Mouse (Mus musculus) retina, adult 2 months (tissue): ENCODE data around the gene Fam89a.

Experiments used
- DNase-seq: peaks from one replicate; pipeline ENCODE4 v3.0.0-alpha.2; 2012; ENCODE audit warnings: low read depth, low spot score

Fam89a gene

DNA sequence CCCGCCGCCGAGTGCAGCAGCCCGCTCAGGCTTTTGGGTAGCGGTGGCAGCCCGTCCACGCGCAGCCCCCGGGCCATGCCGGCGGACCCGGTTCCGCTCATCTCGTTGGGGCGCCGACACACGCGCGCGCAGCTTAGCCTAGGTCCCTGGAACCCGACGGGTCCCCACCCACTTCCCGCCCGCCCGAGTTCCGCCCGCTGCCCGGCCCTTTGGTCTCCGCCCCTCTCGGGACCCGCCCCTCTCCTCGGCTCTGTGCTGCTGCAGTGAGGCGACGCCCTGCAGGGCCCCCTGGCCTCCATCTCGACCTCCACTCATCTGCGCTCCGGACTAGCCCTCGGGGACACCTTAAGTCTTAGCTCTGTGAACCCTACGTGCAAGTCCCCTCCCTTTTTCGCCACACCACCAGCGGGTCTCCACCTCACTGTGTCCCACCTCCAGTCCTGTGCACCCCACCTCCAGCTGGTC, at the start of gene Fam89a:
TSS of gene Fam89a (minus strand) at position 124 of the 465 bp plus-strand sequence.
- DNase-seq, result no peak

DNA sequence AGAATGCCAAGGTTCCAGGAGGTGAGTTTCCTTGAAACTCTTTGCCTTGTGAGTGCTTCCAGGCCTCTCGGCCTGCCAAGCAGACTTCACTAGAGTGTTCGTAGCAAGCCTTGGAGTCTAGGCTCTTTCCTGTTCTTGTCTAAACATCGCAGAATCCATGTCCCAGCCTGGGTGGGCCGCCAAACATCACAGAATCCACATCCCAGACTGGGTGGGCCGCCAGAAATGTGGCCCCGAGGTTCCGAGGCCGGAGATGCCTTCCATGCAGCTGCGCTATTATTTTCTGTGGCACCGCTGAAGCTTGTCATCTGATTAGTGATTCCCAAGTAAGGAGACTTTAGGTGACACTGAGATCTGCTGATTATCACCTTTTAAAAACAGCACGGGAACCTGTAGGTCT, 48.9 kb upstream of the Fam89a start:
- DNase-seq, result no peak

DNA sequence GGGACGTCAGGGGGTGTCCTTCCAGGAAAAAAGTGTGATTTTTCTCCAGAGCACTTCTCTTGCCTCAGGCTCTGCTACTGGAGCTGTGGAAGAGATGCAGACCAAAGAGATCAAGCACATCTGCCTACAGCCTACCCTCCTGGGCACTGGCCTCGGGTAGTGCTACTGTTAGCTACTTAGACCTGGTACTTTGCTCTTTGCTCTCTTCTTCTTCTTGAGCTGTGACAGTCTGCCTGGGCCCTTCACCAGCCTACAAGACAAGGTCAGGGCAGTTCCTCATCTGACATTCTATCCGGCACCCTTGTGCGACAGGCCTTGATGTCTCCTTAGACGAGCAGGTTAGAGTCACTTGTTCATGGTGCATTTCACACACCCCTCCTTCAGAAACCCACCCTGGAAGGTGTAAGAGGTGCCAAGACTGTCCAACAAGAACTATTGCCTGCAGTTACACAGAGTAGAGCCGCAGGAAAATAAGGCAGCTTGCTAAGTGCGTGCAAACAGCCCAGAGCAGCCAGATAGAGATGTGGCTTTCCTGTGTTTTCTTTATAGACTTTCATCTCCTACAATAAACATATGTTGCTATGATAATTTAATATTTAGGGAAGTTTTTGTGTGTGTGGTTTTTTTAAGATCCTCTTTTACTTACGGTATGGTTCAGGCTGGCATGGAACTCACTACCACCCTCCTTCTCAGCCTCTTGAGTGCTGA, 44.3 kb upstream of the Fam89a start:
- DNase-seq, result no peak

DNA sequence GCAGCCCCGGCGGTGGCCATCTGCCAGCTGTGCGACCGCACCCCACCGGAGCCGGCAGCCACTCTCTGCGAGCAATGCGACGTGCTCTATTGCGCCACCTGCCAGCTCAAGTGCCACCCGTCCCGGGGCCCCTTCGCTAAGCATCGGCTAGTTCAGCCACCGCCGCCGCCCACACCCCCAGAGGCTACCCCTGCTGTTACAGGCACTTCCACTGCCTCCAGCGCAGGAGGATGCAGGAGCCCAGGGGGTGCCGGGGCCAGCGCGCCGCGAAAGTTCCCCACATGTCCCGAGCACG, 42.8 kb upstream of the Fam89a start:
- DNase-seq, result peak; percentile 58

DNA sequence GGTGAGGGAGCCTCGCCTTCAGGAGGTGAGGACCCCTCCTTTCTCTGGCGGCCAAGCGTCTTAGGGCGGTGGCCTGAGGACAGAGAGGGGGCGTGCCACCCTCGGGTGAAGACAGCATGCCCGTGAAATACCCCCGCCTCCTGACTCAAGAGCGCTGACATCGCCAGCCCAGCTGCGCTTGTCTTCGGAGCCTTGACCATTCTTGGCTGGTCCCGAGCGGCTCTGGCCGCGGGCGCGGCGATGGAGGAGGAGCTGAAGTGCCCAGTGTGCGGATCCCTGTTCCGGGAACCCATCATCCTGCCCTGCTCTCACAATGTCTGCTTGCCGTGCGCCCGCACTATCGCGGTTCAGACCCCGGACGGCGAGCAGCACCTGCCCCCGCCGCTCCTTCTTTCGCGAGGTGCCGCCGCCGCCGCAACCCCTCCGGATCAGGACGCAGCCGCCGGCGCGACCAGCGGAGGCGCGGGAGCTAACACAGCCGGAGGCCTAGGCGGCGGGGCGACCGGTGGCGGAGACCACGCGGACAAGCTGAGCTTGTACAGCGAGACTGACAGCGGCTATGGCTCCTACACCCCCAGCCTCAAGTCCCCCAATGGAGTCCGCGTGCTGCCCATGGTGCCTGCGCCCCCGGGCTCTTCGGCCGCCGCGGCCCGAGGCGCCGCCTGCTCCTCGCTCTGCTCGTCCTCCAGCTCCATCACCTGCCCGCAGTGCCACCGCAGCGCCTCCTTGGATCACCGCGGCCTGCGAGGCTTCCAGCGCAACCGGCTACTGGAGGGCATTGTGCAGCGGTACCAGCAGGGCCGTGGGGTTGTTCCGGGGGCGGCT, 42.2 kb upstream of the Fam89a start:
- DNase-seq, result no peak

DNA sequence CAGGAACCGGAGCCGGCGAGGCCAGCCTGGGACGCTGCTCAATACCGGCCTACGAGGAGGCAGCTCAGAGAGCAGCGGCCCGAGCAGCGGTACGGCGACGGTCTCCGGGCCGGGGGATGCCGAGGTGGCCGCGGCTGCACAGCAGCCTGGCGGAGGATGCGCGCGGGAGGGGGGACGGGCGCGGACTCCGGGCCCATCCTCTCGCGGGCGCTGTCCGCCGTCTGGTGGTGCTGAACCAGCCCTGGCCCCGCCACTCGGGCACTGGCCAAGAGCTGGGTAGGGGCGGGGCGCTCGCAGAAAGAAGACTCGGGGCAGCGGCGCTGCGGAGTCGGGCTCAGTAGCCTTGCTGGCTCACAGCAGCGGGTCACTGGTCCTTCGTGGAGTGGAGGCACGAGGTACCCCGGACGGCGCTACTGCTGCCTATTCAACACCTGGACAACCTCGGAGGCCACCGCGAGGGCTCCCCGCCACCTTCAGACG, 41.6 kb upstream of the Fam89a start:
- no peak for DNase-seq

DNA sequence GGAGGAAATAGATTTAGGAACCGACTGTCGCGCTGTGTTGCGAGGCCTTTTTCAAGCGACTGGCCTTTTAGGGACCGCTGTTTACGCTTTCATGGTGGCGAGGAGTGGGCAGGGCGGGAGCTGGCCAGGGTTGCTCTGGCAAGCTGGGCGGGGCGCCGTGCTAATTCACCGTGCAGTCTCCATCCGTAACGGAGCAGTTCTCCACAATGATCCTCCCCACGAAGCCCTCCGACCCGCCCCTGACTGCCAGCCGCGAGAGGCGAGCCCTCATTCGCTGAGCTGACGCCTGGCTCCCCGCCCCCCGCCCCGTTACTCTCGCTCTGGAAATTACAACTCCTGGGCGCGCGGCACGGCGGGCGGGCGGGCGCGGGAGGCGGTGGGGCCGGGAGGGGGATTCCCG, 41.1 kb upstream of the Fam89a start, which contains the start of gene Trim67:
TSS of gene Trim67 (plus strand) at position 385 of the 400 bp plus-strand sequence.
- peak; percentile 64 for DNase-seq

DNA sequence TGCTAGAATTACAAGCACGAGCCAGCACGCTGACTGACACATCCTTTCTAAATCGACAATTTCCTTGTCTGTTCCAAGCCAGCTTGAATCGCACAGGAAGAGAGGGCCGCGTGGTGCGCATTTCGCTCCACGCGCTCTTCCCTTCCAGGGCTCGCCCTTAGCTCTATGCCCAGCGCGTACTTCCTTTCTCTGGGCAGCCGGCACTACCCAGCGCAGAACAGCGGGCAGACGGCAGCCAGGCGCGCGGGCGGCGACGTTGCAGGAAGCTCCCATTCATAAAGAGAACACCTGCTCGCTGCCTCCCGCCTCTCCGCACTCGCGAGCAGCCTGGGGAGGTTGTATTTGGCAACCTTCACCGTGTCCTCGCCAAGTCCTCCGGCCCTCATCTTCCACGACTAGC, 40.6 kb upstream of the Fam89a start:
- DNase-seq, result no peak

DNA sequence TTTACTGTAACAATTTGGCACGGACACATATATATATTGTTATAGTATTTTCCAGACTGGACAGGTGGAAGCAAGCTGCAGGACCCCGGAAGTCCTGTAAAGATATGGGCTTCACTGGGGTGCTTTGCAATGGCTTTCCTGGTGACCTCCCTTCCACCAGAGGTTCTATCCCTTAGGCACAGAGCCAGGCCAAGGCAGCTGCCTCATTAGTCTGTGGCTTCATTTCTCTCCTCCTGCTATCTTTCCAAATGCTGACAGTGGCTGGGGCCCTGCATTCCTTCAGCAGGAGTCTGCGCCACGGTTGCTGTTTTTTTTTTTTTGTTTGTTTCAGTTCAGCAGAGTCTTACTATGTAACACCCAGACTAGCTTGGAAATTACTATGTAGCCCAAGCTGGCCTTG, 40.1 kb upstream of the Fam89a start:
- DNase-seq, result no peak

DNA sequence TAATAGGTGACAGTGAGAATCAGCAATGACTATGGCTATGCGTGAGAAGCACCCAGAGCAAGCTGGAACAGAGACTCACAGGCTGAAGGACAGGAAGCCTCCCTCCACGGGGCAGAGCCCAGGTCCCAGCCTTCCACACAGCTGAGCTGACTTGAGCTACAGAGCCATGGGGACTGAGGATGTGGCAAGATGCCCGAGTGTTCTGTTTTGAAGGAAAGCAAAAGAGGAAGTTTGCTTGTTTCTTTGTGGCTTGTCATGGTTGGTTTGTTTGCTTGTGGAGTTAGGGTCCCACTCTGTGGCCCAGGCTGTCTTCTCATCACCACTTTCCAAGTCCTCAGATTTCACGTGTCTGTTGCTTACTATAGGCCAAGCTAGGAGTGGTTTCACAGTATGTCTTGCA, 39.0 kb upstream of the Fam89a start:
- DNase-seq, result no peak

DNA sequence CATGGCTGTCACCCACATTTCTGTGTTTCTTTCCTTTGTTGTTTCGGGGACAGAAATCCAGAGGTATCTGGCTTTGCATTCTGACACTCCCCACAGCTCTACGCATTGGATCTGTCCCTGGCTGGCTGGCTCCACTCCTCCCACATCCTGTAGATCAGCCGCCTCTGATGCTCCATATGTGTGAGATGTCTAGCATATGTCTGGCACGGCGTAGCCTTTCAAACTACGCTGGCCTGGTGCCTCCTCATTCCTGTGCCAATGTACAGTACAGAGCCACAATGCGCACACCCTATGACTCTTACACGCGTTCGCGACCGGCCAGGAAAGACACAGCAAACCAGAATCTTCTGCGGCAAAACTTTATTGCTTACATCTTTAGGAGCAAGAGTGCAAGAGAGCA, 33.0 kb upstream of the Fam89a start:
- DNase-seq, result no peak

DNA sequence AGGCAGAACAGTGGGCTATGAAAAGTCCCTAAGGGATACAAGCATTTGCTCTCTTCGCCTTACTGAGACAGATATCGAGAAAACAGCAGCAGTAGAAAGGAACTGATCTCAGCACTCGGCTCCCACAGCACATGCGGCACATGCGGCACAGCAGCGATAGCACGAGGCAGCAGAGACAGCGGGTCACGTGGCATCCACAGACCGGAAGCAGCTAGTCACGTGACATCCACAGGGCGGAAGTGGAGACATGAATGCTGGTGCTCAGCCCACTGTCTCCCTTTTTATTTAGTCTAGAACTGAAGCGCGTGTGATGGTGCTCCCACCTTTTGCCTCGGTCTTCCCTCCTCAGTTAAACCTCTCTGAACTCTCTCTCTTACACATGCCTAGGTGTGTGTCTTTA, 31.6 kb upstream of the Fam89a start:
- DNase-seq, result no peak

DNA sequence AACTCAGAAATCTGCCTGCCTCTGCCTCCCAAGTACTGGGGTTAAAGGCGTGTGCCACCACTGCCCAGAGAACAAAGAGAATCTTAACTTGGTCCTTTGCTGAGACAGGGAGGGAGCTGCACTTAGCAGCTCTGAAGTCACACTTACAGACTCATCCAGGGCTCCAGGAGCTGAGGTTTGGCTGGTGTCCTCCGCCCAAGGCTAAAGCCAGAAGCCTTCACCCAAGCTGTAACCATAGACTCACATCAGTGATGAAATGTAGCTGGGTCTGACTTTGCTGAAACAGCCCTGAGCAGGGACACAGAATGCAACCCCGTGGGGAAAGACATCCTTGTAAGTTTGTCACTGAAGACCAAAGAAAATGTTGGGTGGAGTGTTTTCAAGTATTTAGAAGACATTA, 30.8 kb upstream of the Fam89a start:
- no peak for DNase-seq

DNA sequence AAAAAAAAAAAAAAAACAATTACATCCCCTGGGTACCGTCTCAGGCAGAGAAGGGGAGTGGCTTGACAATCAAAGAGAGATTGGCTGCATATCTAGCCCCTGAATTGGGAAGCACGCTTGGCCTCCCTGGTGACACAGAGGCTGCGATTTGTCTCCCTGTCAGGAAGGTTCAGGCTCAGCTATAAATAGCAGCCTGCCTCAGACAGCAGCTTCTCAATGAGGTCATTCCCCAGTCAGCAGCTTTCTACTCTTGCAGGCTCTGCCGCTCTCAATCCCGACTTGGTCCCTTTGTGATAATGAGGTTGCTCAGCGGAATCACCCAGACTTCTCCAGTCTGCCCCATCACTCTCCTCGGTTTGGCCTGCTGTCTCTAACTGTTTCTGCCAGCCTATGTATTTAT, 28.6 kb upstream of the Fam89a start:
- peak; percentile 78 for DNase-seq

DNA sequence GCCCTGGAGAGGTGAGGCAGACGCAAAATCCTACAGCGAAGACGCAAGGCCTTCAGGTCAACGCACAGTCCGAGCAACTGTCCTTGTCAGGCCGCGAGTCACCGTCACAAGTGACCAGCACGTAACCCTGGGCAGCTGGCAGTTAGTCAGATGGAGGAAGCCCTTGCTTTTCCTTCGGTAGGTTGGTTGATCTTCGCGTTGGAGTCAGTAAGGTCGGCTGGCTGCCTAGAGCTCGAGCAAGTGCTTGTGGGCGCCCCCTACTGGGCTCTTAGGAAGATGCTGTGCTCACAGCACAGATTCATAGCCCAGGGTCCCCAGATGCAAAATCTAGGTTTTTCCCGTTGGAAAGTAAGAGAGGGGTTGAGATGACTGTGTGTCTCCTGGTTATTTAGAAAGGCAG, 24.1 kb upstream of the Fam89a start:
- DNase-seq, result no peak

DNA sequence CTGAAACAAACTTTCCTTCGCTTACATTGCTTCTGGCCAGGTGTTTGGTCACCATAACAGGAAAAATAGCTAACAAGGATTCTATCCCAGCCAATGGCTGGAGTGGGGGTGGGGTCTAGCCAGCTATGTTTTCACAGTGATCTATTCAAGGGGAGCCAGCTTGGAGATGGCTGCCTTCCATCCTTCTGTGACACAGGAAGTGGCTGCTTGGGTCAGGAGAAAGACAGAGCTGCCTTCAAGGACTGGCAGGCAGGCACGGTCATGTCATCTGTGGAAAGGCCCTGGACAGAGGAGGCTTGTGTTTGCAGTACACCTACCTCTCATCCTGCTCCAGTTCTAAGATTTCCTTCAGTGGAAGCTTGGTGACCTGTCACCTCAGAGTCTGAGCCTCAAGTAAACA, 20.8 kb upstream of the Fam89a start:
- no peak for DNase-seq

DNA sequence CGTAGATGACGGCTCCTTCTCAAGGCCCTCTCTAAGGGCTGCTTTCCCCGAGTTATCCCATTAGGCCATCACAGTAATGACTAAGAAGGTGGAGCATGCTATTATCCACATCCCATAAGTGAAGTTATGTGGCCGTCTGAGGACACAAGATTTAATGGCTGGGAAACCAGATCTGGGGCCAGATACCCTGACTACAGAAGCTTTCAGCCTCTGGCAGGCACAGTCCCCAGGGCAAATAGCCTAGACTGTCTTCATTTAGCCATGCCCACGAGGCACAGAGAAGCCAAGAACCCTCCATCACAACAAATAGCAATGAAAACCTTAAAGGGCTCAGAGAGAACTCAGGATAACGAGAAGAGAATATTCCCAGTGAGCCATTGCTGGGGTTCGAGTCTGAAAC, 11.4 kb upstream of the Fam89a start:
- no peak for DNase-seq

DNA sequence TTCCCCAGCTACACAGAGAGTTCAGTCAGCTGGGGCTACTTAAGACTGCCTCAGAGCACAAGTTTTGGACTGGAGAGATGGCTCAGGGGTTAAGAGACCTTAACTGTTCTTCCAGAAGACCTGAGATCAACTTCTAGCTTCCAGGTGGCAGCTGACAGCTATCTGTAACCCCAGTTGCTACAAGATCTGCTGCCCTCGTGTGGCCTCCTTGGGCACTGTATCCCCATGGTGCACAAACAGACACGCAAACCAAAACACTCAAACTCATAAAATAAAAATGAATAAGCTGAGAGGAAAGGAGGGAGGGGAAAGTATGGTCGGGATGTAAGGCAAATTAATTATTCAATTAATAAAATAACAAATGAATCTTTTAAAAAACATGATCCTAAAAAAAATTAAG, 6.9 kb upstream of the Fam89a start:
- no peak for DNase-seq

DNA sequence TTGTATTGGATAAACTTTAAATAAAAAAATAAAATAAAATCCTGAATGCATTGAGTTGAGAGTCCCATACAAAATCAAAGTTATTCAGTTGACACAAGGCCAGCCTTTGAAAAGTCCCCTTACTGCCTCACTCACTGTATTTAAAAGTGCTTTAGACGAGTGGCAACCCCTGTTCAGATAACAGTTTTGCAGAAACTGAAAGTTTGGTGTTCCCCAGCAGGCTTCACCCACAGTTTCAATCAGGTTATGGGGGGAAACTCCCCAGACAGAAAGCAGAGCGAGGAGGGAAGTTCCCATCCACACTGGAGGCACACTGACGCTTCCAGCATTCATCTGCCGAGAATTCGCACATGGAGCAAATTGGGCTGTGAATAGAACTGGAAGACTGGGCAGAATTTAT, 5.0 kb upstream of the Fam89a start:
- DNase-seq, result no peak

DNA sequence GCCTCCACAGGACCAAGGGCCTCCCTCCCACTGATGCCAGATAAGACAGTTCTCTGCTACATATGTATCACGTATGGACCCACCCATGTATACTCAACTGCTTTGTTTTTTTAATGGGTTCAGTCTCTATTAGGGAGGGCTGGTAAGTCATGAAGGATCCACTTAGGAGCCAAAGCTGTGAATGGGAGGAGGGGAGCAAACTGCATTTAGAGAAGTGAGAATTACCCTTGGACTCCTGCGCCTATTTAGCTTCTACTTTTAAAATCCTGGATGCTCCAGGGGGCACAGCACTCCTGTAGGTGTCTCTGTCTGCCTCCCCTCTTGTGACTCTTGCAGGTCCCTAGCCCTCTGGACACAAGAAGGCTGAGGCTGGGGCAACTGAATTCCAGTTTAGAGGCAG, 4.5 kb upstream of the Fam89a start:
- no peak for DNase-seq

DNA sequence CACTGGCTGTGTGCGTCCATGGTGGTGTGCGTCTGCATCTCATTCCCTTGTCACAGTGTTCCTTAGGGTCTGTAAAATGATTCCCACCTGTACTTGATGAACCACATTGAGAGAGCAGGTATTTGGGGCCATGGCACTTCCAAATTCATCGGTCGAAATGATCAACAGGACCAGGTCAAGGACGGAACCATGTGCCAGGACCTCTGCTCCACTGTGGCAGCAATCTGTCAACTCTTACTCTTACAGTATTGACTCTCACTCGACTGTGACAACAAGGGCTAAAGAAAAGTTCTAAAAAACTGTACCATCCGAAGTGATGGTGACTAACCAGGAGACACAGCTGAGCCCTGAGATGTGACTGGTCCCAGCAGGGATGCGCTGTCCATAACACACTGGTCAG, 3.8 kb upstream of the Fam89a start:
- DNase-seq, result no peak

DNA sequence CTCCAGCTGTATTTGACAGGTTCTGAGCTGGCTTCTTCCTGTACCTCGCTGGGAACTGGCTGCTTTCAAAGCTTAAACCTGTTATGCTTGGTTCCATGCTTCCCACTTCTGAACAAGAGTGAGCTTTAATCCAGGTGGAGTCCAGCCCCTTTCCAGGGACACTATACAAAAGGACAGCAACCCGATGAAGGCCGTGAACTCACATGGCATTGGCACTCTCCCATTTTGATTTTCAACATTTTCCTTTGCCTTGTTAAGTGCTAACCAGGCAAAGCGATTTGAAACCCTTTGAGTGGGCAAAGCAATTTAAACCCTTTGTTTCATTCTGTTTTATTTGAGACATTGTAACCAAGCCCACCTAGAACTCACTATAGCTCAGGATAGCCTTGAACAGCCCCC, 3.2 kb upstream of the Fam89a start:
- no peak for DNase-seq

DNA sequence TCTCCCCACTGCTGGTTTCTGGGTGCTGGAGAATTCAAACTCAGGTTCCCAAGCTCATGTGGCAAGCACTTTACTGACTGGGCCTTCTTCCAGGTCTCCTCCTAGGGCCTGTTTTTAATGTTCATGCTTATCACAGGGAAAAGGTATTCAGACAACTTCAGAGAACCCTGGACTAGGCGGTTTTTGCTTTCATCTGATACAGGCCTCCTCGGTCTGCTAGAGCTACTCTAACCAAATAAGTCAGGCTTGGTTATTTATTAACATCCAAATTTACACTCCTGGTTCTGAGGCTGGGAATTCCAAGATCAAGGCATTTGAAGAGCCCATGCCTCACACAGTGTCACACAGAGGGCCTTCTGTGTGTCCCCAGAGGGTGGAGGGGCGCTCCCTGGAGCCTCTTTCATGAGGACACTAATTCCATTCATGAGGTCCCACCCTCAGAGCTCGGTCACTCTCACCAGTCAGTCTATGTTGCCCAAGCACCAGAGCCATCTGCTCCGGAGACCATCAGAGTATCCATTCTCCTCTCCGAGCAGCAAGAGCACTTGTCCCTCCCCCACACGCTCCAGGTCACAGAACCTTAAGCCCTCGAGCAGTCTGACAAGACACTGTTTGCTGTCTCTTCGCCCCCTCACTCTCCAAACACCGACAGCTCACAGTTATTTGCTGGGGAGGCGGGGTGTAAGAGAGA, 2.6 kb upstream of the Fam89a start:
- DNase-seq, result no peak
